Mouse (Mus musculus): ENCODE data around the gene Gsdma3.

DNA sequence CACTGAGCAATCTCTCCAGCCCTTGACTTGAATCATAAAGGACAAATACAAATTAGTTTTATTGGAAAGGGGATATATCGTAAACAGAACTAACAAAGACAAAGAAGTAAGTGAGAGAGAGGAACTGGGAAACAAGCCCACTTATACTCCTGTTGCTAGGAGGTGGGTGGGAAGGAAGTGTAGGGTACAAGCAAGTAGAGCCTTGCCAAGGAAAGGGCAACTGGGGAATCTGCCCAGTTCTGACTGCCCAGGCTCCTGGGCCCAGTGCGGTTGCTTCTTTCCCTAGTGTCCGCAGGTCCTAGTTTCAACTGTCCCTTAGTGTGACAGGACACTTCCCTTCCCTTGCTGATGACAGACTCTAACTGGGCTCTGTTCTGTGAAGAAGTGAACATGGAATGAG, 2.5 kb downstream of the Gsdma3 start:
- TF ChIP-seq CTCF (IDR thresholded peaks at IDR 0.05; ENCODE audit: borderline replicate concordance, extremely low read depth, insufficient read depth, insufficient read length) = no peak
- no peak for TF ChIP-seq POLR2A (IDR thresholded peaks at IDR 0.05; ENCODE audit: borderline replicate concordance, extremely low read depth, insufficient read depth, insufficient read length, poor library complexity, severe bottlenecking)
